Mouse (Mus musculus) large intestine, adult 2 months (tissue): ENCODE measurements around the gene Tnip3. TPM values are rescaled to one million over a fixed set of nuclear protein-coding genes. Genes with fewer than 3 reads are reported as not detected.

Experiments used
- DNase-seq: peaks from one replicate; pipeline ENCODE4 v3.0.0-alpha.2; 2012; ENCODE audit warnings: low read depth, low spot score
- WGBS: fragments of 180-500 bp; shearing (Covaris S2); methylation state at CpG from one replicate; pipeline ENCODE4 v1.1.7; 2018; 5-methylcytosine and 5-hydroxymethylcytosine counted together
- polyA plus RNA-seq: library from polyadenylated mRNA; depleted of rRNA; stranded (reverse); fragments of >200 nt; gene quantifications from 2 replicates; pipeline ENCODE4 v1.2.3, GENCODE M21; 2012; rRNA removed

Gene Tnip3
- 0.20 and 0.21 TPM in 2 replicates for polyA plus RNA-seq

DNA sequence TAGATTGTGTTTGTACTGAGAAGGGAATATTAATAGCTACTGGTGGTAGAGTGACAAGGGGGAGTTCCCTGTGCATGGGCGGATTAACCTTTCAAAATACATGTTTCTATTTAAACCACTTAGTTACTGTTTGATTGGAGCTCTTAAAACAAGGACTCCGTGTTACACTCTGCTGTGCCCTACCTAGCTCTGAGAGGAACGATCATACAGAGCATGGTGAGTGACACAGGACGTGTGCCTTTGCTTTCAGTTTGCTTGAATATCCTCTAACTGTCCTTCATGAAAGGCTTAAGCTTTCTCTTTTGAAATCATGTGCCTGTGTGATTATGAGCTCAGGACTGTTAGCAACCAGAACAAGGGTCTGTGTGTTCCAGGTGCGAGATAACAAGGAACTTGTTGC is at the start of gene Tnip3:
TSS of gene Tnip3 (plus strand) at position 122 of the 400 bp plus-strand sequence.
- WGBS: 24% methylated on average over 5 of the region's 5 CpGs
- no peak for DNase-seq

DNA sequence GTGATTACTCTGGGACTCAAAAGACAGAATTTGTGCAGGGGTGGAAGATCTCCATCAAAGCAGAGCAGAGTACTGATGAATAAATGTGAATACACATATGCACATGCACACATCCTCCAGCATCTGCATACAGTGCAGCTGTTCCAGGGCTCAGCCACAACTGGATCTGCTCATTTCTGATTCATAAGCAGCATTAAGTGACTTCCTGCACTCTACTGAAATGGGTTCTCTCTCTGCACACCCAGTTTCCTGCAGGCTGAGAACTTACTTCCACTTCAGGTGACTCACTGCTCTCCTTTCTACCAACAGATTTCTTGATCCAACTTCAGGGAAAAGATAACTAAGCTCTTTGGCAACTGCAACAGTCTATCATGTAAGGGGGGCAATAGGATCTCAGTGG is 26.3 kb upstream of the Tnip3 start:
- no peak for DNase-seq

DNA sequence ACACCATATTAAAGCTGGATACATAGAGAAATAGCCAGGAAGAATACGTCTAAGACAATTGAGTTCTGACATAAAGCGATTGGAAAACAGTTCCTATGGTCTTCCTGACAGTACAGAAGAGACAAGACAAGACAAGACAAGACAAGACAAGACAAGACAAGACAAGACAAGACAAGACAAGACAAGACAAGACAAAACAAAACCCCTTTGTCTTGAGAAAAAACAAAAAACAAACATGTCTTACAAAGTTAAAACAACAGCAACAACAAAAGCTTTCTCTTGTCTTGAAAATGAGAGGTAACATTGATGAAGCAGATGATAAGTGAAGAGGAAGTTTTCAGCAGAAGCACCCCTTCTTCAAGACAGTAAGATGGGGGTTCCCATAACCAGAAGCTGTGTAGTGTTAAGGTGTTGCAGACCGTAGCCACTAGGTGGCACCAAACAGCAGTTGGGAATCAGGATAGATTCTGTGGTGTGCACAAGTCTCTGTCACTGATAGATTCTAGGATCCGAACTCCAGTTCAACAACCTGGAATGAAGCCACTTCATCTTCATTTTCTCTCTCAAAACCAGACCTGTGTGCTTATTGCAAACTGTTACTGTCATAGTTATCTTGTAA is 15.0 kb upstream of the Tnip3 start:
- WGBS: 43% methylated on average over 4 of the region's 4 CpGs

DNA sequence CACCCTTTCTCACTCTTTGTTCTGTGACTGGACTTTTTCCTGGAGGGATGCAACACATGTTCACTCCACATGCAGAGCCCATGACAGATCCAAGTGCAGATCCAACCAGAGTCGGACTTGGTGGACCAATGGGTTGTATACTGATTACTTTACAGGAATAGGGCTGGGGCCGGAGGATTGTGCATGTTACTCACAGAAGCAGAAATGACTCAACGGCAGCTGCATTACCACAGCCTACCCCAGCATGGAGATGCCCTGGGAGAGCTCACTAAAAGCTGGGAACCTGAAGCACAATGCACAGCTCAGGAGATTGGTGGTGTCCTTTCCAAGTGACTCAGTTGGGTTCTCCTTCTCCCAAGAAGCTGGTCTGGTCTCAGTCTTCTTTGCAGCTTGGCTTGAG is 11.3 kb upstream of the Tnip3 start:
- no peak for DNase-seq
- 89% methylated on average over 3 of the region's 3 CpGs for WGBS

More for the DNA sequence above, 15.0 kb upstream of the Tnip3 start:
- no peak for DNase-seq

DNA sequence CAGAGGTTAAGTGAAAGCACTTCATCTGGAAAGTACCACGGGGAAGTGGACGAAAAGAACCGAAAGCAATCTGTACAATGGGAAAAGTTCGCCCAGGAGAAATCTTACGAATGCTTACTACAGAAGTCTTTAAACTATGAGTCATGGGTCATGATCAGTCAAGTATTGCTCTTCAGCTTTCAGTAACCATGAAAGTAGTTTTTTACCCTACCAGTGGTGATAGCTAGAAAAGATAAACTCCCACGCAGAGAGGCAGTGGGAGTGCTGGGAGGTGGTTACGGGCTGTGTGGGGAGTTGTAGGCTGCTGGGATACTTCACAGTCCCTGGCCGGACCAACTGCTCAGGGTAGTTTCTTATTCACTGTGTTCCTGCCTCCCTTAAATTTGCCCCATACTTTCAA is 8.4 kb upstream of the Tnip3 start:
- DNase-seq: no peak
- WGBS: 77% methylated on average over 8 of the region's 8 CpGs

- 89% methylated on average over 3 of the region's 3 CpGs for WGBS
- no peak for DNase-seq
Observed at GRCm38 (mm10) chr6:65520821-65521220, 4.3 kb upstream of the Tnip3 start.

DNA sequence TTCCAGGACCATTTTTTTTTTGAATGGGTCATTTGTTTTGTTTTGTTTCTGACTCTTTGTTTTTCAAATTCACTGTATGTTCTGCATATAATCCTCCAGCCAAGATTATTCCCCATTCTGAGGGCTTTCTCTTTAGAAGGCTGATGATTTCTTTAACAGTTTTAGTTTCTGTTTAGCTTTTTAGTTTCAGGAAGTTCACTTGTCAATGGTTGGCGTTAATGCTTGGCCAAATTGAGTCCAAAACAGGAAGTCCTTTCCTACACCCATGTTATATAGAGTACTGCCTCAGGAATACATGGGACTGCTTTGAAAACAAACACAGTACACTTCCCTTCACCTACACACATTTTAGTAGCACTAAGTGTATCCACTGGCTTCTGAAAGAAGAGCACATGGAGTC is 2.8 kb downstream of the Tnip3 start:
- WGBS: 30% methylated on average over 1 of the region's 1 CpGs
- DNase-seq: no peak

DNA sequence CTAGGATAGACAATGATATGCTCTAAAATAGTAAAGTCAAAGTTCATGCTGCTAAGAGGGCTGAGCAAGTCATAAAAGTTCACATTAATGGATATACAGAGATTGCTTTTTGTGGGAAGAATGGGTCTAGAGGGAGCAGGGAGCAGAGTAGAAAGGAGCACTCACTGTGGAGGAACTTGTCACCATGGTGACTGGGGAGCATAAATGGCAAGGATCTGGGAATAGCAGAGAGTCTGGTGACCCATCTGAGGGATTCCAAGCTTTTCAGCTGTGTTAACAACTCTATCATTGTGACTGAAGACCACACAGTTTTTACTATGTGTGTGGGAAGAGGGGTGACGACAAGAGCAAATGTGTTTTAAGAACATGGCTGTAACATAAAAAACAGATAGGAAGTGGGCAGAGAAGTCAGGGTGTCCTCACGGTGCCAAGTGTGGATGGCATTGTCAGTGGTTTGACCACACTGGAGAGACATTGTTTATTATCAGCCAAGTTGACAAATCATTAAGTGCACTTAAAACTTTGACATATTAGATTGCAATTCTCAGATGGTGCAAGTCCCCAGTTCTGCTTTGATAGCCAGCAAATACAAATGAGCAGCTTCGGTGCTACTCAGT is 6.2 kb downstream of the Tnip3 start:
- no peak for DNase-seq
- 60% methylated on average over 3 of the region's 3 CpGs for WGBS

DNA sequence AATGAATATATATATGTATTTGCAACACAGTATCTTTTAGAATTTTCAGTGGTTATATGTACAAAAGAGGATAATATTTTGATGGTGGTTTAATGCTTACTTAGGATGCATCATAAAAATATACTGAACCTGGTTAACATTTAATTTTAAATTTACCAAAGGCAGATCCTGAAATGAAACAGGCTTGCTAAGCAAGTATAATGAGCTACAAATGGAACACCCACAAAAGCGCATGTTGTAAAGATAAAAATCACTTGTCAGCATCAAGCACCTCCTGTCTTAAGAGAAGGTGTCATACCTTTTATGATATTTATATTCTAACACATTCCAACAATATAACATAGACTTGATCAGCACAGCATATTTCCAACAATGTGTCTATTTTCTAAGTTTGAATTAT is 8.6 kb downstream of the Tnip3 start:
- peak; percentile 56 for DNase-seq
- whole genome bisulfite sequencing: 24% methylated on average over 1 of the region's 1 CpGs

- WGBS: 75% methylated on average over 5 of the region's 5 CpGs
- DNase-seq: no peak
Observed at GRCm38 (mm10) chr6:65537327-65537884, 12.3 kb downstream of the Tnip3 start.

- 77% methylated on average over 9 of the region's 9 CpGs for WGBS
Observed at GRCm38 (mm10) chr6:65538022-65538652, 13.0 kb downstream of the Tnip3 start.

DNA sequence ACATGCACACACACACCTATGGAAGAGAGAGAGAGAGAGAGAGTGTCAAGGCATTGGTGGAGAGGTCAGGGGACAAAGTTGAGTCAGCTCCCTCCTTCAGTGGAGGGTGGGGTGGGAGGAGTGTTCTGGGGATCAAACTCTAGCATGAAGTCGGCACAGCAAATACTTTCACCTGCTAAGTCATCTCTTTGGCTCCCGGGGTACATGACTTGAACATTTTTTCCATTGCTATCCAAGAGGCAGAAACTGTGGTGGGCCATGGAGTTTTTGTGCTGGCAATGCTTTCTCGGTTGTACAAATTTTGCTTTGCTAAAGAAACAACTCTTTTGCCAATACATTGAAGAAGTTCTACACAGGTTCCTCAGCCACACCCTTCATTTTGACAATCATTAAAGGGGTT is 13.8 kb downstream of the Tnip3 start:
- 45% methylated on average over 3 of the region's 3 CpGs for WGBS
- DNase-seq: no peak

More at GRCm38 (mm10) chr6:65538022-65538652, 13.0 kb downstream of the Tnip3 start:
- DNase-seq: no peak

DNA sequence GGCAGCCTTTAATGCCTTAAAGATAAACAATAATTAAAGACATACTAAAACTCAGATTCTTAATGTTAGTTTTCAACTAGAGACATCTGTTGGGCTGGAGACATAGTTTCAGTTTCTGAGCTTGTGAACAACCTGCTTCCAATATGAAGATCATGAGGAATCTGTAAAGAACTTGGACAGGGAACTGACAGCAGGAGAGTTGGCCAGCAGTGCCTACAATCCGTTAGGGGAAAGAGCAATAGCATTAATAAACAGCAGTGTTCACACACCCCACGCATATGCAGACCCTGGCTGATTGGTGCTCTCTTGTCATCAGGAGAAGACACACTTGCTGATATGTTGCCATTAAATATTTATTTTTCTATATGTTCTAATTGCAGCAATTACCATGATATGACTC is 15.0 kb downstream of the Tnip3 start:
- no peak for DNase-seq
- 40% methylated on average over 2 of the region's 2 CpGs for WGBS

- WGBS: 55% methylated on average over 3 of the region's 3 CpGs
- DNase-seq: no peak
Observed at GRCm38 (mm10) chr6:65541094-65541493, 16.0 kb downstream of the Tnip3 start.

- no peak for DNase-seq
- 40% methylated on average over 3 of the region's 3 CpGs for WGBS
Observed at GRCm38 (mm10) chr6:65542391-65542790, 17.3 kb downstream of the Tnip3 start.

DNA sequence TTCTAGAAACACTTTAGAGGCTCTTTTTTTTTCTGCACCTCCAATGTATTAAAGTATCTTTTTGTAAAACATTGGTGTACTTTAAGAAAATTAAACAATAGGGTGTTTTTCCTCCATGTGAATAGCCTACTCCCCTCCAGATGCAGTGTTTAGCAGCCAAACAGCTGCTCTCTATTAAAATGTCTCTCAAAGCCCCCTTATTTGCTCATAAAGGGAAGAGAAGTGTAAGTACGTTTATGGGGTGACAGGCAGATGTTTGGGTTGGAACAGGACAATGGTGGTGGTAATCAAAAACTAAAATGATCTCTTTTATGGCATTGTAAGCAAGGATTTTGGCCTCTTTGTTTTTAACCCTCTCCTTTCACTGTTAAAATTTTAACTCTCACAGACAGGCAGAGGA is 17.8 kb downstream of the Tnip3 start:
- DNase-seq: no peak
- 23% methylated on average over 1 of the region's 1 CpGs for WGBS

GRCm38 (mm10) chr6:65563887-65564656 is 39.0 kb downstream of the Tnip3 start:
- WGBS: 70% methylated on average over 3 of the region's 3 CpGs
- no peak for DNase-seq

DNA sequence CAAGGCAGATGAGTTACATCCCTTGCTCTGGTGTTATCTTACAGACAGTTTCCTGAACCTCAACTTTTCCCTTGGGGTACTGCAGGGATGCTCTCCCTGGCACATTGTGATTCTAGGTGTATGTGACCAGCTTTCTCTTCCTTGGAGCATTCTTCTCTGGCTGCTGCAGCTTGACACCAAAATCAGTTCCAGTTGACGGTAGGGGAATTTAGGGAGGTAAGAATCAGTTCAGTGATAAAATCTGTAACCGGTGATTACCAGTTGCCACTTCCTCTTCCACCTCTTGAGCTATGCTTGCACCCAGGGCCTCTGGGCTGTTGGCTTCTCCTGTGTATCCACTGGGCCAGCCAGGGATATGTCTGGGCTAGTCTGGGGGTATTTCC is 39.5 kb downstream of the Tnip3 start:
- no peak for DNase-seq
- 86% methylated on average over 2 of the region's 2 CpGs for WGBS

DNA sequence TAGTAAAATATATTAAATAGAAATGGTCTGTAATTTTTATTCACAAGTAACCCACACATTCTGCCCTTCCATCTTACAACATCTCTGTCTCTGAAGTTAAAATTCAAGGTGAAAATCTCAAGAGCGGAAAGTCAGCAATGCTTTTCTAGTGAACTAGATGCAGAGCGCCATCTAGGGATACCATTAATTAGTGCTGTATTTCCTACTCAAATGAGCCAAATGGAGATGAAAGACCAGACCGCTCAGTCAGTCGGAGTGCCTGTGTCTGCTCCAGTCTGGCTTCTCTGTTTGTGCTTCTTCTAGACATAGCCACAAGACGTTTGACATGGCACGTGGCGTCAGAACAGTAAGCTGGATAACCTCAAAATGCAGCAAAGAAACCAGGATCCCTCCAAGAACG is 44.6 kb downstream of the Tnip3 start:
- 22% methylated on average over 8 of the region's 8 CpGs for WGBS
- peak; percentile 45 for DNase-seq
